Mouse (Mus musculus) CD4-positive, CD25-positive, alpha-beta regulatory T cell, adult 4 months (primary cell): ENCODE data around the gene Sardh. TPM values are rescaled to one million over a fixed set of nuclear protein-coding genes. Genes with fewer than 3 reads are reported as not detected.

ENCODE experiments used
- ATAC-seq: one replicate; pipeline ENCODE4 v1.8.0; 2017
- polyA plus RNA-seq, 2 experiments: library from polyadenylated mRNA; unstranded; fragments of 100-300 nt; shearing (Covaris generic); gene quantifications; one replicate each; pipeline ENCODE4 v1.2.1; 2017

Gene Sardh
- 1 to 10 TPM; 4.9 to 9.7 TPM for polyA plus RNA-seq

DNA sequence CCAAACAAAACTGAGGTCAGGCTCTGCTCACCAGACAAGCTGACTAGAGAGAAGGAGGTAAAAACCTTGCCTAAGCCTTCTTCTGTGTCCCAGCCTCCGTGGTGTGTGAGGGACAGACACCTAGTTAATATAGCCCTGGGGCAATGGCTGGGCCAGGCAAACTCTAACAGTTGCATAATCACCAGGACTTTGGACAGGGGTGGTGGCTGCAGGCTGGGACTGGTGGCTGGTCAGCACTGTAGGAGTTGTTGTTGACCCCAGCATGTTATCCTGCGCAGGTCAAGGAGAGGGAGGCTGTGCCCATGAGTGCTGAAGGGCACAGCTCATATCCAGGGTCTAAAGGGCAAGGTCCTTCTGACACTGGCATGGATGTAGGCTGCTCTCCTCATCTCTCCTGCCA lies at the start of gene Sardh:
TSS of gene Sardh (minus strand) at position 127 of the 400 bp plus-strand sequence.
- no peak for ATAC-seq

DNA sequence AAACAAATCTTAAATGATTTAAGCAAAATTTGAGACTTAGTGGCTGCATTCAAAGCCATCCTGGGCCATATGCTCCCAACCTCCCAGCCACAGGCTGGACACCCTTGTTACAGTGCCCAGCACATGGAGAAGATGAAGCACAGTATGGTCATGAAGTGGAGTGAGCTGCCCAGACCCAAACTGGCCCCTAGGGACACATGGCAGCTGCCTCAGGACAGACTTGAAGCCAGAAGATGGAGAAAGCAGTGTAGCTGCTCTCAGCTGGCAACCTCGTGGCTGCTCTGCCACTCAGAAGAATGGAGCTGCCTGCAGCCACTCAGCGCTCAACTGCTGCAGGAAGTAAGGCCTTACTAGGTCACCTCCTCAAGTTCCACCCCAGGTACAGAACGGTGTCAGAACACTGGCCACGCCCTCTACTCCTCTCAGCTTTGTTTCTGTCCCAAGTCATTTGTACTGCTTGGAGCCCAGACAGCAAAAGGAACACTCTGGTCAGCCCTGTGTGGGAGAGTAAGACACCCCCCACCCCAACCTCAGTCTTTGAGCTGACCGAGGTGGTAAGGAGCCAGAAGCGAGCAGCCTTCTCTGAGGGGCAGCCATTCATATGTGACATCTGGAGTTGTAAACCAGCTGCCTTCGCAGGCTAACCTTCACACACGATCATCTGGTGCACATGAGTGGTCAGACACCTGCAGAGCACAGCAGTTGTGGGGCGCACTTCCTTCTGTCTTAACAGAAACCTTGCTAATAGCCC lies 48.7 kb upstream of the Sardh start:
- ATAC-seq = peak; percentile 51

DNA sequence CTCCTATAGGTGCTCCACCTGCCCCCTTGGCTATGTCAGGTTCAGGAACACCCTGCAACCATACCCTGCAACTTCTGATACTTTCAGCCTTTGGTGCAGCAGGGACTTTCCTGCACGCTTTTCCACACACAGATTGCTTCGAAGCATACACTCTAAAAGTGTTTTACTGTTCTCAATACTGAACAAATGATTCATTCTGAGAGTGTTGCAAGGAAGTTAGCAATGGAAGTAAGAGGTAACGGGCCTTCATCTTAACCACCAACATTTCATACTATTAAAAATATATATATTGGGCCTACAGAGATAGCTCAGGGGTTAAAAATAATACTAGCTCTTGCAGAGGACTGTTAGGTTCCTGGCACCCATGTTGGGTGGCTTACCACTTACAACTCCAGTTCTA lies 46.6 kb upstream of the Sardh start:
- no peak for ATAC-seq

DNA sequence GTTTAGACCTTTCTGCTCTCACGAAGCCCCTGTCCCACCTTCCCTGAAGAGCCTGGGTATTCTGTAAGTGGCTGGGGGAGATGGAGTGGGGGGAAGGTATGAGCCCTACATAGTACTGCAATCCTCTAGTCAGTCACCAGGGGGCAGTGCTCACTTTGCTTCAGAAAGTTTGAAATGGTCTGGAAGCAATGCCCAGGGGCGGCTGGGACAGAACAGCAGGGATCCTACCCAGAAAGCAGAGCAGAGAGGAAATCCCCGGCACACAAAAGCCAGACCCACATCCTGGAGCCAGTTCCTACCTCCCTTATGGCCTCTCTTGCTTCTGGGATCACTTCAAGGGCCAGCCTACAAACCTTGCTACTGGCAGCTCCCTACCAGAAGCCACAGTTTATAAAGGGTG lies 40.9 kb upstream of the Sardh start:
- peak; percentile 79 for ATAC-seq

DNA sequence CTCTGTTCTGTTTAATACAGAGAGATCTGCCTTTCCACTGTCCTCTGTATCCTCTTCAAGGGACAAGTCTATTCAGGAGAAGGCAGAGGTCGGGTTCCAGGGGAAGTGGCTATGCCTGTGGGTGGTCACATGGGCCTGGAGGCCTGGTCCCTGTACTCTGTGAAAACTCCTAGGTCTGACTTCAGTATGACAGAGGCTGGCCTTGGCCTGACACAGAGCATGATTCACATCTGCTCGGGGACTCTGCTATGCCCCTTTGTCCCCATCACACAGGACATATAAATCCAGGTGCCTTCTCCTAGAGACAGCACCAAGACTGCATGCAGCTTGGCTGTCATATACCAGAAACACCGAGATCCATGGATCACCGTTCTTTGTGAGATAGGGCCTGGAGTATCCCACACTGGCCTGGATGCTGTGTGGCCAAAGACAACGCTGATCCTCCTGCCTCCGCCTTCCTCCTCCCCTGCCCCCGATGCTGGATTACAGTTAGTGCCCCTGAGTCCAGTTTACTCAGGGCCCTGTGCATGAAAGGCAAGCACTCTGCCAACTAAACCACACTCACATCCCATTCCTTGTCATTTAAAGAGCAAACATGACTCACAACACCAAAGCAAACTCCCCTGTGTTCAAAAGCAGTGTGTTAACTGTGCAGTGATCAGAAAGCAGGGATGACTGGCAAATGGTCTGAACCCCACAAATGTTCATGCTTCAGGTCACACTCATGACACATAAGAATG lies 39.0 kb upstream of the Sardh start:
- no peak for ATAC-seq

DNA sequence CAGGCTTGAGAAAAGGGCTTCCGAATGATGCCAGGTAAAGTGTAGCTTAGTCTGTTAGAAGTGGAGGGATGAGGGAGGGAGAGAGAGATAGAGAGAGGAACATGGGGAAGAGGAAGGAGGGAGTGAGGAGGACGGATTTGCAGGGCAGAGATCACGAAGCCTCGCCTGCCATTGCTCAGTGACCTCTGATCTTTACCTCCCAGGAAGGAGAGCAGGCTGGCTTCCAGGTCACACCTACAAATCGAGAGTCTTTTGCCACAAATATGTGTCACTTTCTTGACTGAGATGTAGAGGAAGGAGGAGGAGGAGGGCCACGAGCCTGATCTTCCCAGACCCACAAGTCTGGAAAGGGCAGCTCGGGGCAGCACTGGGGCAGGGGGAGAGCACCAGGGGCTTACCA lies 36.3 kb upstream of the Sardh start:
- ATAC-seq = no peak

DNA sequence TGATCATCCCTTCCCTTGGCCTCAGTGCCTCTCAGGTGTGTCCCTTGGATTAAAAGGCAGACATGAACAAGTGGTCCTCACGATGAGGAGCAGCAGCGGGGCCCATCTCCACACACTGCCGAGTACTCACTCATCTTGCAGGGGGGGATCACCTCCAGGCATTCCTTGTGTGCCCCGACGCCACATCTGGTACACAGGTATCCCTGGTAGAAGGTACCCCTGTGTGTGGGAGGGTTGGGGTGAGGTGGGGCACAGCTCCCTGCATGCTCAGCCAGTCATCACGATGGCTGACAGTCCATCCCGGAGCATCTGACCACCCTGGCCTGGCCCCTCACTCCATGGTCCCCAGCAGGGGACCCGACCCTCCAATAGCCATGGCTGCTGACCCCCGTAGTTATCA lies 33.6 kb upstream of the Sardh start:
- ATAC-seq = no peak

DNA sequence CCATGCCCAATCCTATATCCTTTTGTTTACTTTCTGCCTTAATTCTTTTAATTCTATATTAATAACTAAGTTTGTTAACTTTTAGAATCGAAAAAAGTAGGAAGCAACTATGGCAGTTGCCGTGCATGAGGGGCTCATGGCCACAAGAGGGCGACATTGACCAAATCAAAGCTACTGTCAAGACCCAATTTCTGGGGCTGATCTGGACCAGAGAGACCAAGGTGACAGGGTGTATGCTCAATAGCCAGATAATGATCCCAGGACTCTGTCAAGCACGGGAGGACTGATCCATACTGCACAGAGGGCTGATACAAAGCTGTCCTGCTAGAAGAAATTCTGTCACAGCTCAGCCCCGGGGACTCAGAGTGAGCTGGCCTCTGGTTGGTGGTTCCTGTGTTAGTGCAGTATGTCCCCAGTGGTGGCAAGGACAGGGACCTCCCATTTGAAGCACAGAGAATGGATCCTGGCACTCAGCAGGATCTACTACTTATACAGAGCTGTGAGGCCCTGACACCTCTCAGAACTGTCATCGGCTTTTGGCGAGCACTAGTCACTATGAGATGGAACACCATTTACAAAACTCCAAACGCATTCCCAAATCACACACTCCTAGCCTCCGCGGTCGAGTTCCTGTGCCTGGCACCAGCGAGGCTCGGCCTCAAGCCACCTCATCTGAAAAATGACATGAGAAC lies 32.9 kb upstream of the Sardh start:
- ATAC-seq = peak; percentile 62

DNA sequence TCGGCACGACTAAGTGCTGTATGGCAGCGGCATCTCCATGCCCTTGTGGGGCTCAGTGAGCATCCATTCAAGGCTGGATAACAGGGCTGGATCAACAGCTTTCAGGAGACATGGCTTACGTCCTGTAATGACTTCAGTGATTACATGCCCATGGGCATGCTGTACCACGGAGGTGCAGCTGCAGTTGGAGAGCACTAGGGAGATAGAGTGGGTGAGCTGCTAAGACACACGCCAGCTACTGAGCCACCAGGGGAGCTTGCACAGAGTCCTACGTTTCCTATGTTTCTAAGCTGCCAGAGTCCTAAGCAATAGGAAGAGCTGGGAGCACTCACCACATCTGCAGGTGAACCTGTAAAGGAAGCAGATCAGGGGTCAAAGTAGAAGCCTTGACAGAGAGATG lies 30.7 kb upstream of the Sardh start:
- no peak for ATAC-seq

DNA sequence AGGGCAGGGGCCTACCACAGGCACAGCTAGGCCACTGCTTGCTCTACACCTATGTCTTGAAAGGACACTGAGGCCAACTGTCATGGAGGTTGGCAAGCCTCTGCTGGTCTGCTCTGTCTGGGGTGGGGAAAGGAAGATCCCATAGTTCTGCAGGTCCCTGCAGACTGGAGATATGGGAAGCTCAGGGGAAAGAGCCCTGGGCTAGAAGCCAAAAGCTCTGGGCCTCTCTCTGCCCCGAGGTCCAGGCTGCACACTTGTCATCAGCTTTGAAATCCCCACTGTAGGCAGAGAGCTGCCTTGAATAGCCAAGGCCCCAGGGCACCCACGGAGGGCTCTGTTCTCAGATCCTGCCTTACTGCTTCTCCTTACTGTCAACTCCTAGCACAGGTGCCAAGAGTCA lies 20.2 kb upstream of the Sardh start:
- ATAC-seq = no peak

DNA sequence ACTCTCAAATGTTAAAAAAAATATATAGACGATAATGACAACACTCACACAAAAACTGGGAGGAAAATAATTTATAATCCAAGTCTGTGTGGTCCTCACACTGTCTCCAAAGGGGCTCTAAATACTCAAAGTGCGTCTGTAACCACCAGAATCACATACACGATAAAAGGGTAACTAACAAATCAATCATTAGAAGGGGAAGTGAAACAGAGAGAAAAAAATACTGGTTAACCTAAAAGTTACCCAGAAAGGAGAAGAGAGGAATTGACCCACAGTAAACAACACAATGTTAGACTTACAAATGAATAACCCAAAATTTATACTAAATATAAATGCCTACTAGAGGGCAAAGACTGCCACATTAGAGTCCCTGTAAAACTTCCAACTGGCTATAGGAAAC lies 17.7 kb upstream of the Sardh start:
- ATAC-seq = no peak

DNA sequence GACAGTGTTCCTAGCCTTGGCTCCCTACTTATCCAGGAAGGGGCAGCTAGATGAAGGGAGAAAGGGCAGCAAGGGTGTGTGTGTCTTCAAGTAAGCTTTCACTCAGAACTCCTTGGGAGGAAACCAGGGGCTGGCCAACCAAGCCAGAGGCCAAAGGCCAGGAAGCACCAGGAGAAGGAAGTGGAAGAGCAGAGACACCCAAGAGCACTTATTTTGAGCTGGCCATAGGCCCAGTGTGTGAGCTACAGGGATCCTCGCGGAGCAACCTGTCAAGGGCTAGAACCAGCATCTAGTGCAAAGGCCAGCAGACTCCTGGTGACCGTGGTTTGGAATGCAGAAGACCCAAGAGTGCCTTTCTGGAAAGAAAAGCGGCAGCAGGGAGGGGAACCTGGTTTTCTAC lies 14.8 kb upstream of the Sardh start:
- no peak for ATAC-seq

DNA sequence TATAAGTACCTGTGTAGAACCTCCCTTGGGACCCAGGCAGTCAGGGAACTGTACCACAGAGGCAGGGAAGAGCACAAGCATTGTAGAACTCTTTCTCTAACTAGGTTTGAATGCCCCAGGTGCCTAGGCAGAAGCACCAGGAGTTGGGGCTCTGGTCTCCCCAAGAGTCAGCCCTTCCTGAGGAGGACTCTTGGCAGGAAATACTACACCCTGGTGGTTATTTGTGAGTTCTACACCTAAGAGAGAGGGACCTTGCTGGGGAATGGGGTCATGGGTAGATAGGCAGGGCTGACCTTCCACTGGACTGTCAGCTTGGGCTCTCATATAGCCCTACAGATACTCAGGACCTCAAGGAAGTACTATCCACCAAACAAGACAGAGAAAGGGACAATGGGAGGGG lies 3.3 kb upstream of the Sardh start:
- no peak for ATAC-seq

DNA sequence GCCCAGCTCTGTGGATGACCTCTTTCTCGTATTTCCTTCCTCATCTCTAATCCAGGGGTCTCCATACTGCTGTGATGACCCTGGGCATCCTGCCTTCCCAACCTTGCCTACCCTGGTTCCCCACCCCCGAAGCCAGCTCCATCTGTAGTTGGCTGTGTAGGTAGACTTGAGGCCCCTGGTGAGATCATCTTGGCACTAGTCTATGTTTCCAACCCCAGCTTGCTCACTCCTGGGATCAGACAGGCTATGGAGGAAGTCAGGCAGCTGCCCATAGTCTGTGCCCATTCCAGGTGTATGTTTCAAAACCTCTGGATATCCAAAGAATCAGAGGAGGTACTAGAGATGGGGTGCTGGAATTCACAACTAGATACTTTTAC lies 662 bp downstream of the Sardh start:
- ATAC-seq = no peak

DNA sequence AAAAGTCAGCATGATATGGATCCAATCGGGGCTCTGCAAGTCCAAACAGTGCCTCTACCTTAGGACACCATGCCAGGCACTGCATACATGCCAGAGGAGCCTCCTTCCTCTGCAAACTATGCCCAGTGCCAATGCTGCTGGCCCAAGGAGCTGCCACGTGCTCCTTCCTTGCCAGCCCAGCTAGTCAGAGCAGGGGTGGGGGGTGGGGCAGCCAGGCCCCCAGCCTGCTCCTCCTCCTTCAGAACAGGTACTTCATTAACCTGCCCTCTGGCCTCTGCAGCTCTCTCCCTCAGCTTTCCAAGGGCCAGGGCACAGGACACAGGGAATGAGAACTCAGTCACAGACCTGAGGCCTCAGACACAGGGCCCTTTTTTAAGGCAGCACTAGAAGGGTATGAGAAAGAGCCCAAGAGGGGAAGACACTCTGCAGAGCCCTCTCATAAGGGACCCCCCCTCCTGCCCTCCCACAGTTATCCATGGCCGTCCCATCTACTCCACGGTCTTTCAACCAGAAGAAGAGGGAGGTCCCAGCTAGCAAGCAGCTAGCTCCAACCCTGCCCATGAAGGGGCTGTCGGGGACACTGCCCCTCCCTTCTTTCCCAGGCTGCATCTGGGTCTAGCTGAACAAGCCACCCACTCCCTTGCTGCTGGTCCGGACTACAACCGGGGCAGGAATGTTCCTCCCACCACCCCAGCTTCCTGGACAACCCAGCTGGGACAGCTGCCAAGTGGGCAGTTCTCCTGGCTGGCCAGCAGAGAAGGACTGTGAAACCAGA lies 1.2 kb downstream of the Sardh start:
- no peak for ATAC-seq

DNA sequence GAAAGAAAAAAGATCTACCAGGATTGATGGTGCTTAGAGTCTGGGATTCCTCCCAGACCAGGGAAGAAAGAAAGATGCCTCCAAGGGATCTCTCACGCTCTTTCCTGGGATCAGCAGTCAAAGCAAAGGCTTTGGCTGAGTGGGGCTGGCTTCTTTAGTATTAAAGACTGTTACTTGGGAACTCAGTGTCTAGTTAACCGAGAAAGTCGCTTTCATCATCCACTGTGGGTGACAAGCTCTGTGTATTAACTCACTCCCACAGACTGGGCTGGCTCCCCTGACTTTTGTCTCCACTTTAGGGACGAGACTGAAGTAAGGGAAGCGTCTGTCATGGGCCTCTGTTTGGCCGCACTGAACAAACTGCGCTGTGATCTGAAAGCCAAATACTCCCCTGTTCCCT lies 2.2 kb downstream of the Sardh start:
- no peak for ATAC-seq

DNA sequence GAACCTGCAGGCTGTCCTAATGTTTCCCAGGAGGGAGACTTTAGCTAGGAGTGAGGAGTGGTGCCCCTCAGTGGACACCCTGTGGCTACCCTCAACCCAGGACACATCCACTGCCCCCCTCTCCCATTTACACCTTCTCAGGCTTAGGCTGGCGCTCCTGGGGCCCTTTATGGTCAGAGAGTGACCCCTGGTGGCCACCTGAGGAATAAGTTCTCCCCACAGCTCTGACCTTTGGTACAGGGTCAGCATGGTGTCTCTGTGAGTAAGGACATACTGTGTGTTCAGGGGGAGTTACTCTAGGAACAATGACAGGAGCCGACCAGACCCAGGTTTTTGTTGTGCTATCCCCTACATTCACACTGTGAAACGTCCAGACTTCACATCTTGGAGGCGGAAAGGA lies 10.8 kb downstream of the Sardh start:
- peak; percentile 56 for ATAC-seq

DNA sequence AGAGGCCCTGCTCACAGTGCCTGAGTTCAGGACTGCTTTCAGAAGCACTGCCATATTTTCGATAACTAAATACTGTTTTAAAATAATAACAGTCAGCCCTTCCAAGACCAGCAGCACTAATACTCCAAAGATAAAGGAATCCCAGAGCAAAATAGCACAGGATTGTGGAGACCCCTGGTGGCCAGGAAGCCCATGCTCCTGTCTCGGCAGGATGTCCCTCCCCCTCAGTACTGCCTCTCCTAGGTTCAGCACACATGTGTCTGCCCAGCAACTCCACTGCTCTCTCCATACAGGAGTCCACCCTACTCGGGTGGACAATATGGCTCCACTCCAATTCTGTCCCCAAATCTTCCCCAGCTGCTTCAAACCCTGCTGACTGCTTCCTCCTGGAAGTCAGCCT lies 12.4 kb downstream of the Sardh start:
- peak; percentile 43 for ATAC-seq

DNA sequence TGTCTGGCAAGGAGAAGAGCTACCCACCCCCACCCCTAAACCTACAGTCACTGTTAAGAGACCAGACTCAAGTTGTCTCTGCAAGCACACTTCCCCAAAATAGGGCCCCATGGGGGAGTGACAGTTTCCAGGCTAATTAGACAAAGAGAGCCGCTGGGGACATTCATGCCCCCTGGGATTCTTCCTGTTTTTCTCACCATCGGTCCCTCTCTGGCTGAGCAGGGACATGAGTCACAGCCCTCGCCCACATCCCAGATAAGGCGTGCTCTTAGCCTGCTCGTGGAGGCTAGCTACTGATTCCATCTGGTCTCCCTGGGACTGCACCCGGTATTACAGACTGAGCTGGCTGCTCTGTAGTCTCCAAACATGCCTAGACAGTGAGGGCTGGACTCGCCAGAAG lies 15.8 kb downstream of the Sardh start:
- no peak for ATAC-seq

DNA sequence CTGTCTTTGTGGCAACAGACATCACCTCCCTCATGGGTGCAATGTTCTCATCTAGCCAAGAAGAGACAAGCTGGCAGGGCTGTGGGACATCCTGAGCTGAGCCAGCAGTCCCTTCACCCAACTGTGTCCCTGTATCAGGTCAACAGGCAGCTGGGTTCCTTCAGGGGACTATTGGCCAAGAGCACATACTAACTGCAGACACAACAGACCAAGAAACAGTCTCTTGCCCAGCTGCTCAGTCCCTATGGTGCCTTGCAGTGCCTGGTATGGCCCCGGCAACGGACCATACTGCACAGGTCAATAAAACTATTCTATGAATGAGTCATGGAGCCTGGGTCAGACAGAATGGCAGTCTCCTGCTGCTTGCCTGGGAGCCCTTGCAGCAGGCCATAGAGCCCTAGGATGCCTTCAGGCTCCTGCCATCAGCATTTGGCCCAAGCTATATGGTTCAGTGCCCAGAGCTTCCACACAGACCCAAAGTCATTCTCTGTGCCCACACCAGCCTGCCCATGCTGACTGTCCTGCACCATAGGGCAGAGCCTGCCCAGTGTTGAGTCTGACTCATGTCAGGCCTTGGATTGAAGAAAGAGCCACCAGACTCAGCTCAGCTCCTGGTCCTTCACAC lies 18.5 kb downstream of the Sardh start:
- no peak for ATAC-seq

DNA sequence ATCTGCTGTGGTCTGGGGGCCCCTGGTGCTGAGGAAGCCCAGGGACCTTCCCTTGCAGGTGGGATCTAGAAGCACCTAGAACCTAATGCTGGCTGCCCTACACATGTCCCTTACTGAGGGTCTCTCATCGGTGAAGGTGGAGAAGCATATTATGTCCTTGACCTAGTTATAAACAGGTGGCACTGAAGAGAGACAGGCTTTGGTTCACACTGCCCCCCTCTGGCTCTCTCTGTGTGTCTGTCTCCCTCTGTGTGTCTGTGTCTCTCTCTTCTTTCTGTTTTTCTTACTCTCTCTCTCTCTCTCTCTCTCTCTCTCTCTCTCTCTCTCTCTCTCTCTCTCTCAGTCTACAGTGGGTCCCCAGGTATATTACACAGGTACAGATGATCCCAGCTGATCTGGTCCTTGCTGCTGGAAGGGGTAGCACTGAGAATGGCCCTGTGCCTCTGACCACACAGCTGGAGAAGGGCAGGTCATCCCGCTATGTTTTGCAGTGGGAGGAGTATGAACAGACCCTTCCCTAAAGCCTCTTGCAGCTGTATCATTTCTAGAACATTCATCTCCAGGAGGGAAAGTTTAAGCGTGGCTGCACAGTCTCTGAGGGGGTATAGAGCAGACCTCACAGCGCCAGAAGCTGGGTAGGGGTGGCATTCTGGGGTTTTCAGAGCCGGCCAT lies 19.2 kb downstream of the Sardh start:
- no peak for ATAC-seq

DNA sequence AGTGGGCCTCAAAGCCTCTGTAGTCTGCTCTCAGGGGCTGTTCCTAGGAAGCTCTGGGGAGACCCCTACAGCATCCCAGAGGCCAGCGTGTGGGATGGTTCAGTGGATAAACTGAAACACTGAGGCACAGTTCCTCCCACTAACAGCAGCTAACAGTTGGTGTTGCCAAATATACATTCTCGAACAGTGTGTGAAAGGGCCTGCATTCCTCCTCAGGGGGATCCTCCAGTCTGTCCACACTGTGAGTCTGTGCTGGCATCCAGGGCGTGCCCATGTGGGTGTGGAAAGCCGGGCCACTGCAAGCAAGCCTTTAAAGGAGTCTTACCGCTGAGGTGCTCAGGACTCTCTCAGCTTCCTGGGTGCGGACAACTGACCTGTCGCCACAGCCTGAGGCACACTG lies 21.6 kb downstream of the Sardh start:
- no peak for ATAC-seq
